Comparison of ENCODE assay signal across 9 mouse cellular contexts in the genomic region with DNA sequence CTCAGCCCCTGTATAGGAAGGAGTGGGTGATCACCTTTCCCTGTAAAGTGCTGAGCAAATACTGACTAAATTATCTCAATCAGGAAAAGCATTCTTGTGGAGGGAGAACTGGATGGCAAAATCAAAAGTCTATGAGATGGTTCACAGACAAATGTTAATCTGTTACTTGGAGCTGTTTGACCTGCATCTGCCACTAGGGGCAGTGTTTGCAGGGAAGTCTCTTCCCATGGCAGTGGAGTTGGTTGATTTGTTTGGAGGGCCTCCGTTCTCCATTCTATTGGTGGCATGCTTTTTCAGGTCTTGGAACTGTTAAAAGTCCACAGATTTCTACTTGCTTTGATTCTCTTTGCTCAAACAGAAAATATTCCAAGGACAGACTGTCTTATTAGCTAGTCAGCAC.
DNase-seq lines count a peak whose midpoint lies in the region; ATAC-seq lines count a peak whose summit lies in the region.
"Had no signal": no experiment of that assay in that cellular context is flagged by ENCODE, and none has a peak within 500 bp of the region (broad histone marks: within the 10 kb centered on the region; RNA-seq: fewer than 3 reads in every experiment).

No protein-coding gene starts in this region.

- H3K4me1 ChIP-seq in forebrain, embryonic 15.5 days, result no peaks in the 10 kb centered on the region

- no peaks in the 10 kb centered on the region for H3K27me3 ChIP-seq in forebrain, embryonic 15.5 days

- no peaks in the 10 kb centered on the region for H3K36me3 ChIP-seq in forebrain, embryonic 15.5 days

- 74% methylated on average over 1 of the region's 1 CpGs for WGBS in forebrain, embryonic 15.5 days

- DNase-seq in cerebellum, postnatal 14 days, result peak; percentile 32 to 68
- no peak for DNase-seq in cerebellum, adult 11 months
- DNase-seq in layer of hippocampus, postnatal 14 days (ENCODE audit: low spot score in 2 of 2), result peak; percentile 12 to 16
- DNase-seq in layer of hippocampus, postnatal 36 days, result no peak
- peak; percentile 5 for DNase-seq in 3T3-L1 (ENCODE audit: low read depth, low spot score)
- peak; percentile 49 for DNase-seq in embryo, embryonic 10.5 days (ENCODE audit: low spot score)
- DNase-seq: spleen, adult 18-20 months had no signal

- H3K9ac ChIP-seq in forebrain, embryonic 15.5 days (replicated peaks), result no peak overlapping the region

- H3K9me3 ChIP-seq in forebrain, embryonic 15.5 days, result no peaks in the 10 kb centered on the region

- no peak overlapping the region for H3K27ac ChIP-seq in forebrain, embryonic 15.5 days (replicated peaks)

- no peak for ATAC-seq in inflammation-experienced regulatory T-cells, adult 6 months
- no peak for ATAC-seq in forebrain, embryonic 15.5 days (replicated peaks)

- no peak overlapping the region for H3K4me2 ChIP-seq in forebrain, embryonic 15.5 days (replicated peaks)

- H3K4me3 ChIP-seq in forebrain, embryonic 15.5 days, result no peak overlapping the region

Comparison
In these comparisons a context has a peak if more than half of its experiments do, and no peak if none do; other contexts are left out.
1. DNase-seq: peak in cerebellum, postnatal 14 days (2 of 2), layer of hippocampus, postnatal 14 days (2 of 2), 3T3-L1 (single experiment) and embryo, embryonic 10.5 days (single experiment); none in cerebellum, adult 11 months (single experiment) and layer of hippocampus, postnatal 36 days (0 of 2).